Mouse (Mus musculus) lung, postnatal 4 days (tissue): ENCODE results near the gene Gpr27.

Experiments
- DNase-seq, 2 experiments: peaks; one replicate each; pipeline ENCODE4 v3.0.0; 2021

Gene Gpr27

GRCm38 (mm10) chr6:99692206-99692915 is at the start of gene Gpr27:
Gpr27 (plus strand) TSS chr6:99692679.
- DNase-seq, result peak; percentile 34 to 66

GRCm38 (mm10) chr6:99643439-99644199 is 48.9 kb upstream of the Gpr27 start:
- DNase-seq, result peak; percentile 69 to 76

- DNase-seq, result no peak
These were observed 48.1 kb upstream of the Gpr27 start for GRCm38 (mm10) chr6:99644386-99644785.

- DNase-seq, result no peak
These were observed 47.6 kb upstream of the Gpr27 start for GRCm38 (mm10) chr6:99644876-99645275.

- no peak for DNase-seq
These were observed 46.1 kb upstream of the Gpr27 start for GRCm38 (mm10) chr6:99646344-99646743.

GRCm38 (mm10) chr6:99649307-99649706 is 43.2 kb upstream of the Gpr27 start:
- DNase-seq, result no peak

- DNase-seq, result no peak
These were observed 40.1 kb upstream of the Gpr27 start for GRCm38 (mm10) chr6:99652341-99652740.

- DNase-seq, result no peak
These were observed 38.1 kb upstream of the Gpr27 start for GRCm38 (mm10) chr6:99654343-99654742.

- DNase-seq, result no peak
These were observed 37.0 kb upstream of the Gpr27 start for GRCm38 (mm10) chr6:99655488-99655887.

GRCm38 (mm10) chr6:99656088-99656487 is 36.4 kb upstream of the Gpr27 start:
- DNase-seq, result no peak

- DNase-seq, result no peak
These were observed 33.9 kb upstream of the Gpr27 start for GRCm38 (mm10) chr6:99658586-99658985.

GRCm38 (mm10) chr6:99660443-99660842 is 32.0 kb upstream of the Gpr27 start:
- DNase-seq, result no peak

GRCm38 (mm10) chr6:99663232-99663631 is 29.2 kb upstream of the Gpr27 start:
- DNase-seq, result no peak

GRCm38 (mm10) chr6:99665457-99666317 is 26.8 kb upstream of the Gpr27 start:
- no peak for DNase-seq

GRCm38 (mm10) chr6:99666318-99667171 is 25.9 kb upstream of the Gpr27 start, which contains the start of the genes Eif4e3 and Gm20696:
Eif4e3 (minus strand) TSS chr6:99666771.
Gm20696 (minus strand) TSS chr6:99666797.
- peak; percentile 72 to 77 for DNase-seq

- no peak for DNase-seq
These were observed 25.2 kb upstream of the Gpr27 start for GRCm38 (mm10) chr6:99667290-99667689.

- DNase-seq, result no peak
These were observed 22.8 kb upstream of the Gpr27 start for GRCm38 (mm10) chr6:99669481-99670325.

- DNase-seq, result peak; percentile 53 to 72
These were observed 21.9 kb upstream of the Gpr27 start for GRCm38 (mm10) chr6:99670481-99671119.

GRCm38 (mm10) chr6:99671768-99672167 is 20.7 kb upstream of the Gpr27 start:
- DNase-seq, result no peak

GRCm38 (mm10) chr6:99674482-99674881 is 18.0 kb upstream of the Gpr27 start:
- DNase-seq, result no peak

- DNase-seq, result no peak
These were observed 15.2 kb upstream of the Gpr27 start for GRCm38 (mm10) chr6:99677325-99677724.
